Comparison of ENCODE assay signal across 9 mouse cellular contexts in genomic region chr6:86547880-86548367, GRCm38 (mm10). TPM values are rescaled to one million over a fixed set of nuclear protein-coding genes. Genes with fewer than 3 reads are reported as not detected.
DNase-seq lines count a peak whose midpoint lies in the region; ATAC-seq and TF ChIP-seq lines count a peak whose summit lies in the region.
"Had no signal": no experiment of that assay in that cellular context is flagged by ENCODE, and none has a peak within 500 bp of the region (broad histone marks: within the 10 kb centered on the region; RNA-seq: fewer than 3 reads in every experiment).

No protein-coding gene starts in this region.

- peaks cover 68% of the 10 kb centered on the region for H3K36me3 ChIP-seq in limb, embryonic 14.5 days (ENCODE audit: control insufficient read depth, insufficient read depth, low read length)
- H3K36me3 ChIP-seq in limb, embryonic 10.5 days = peaks cover 93% of the 10 kb centered on the region
- H3K36me3 ChIP-seq in liver, embryonic 15.5 days (replicated peaks) = peaks cover 44% of the 10 kb centered on the region

- ATAC-seq in limb, embryonic 14.5 days (ENCODE audit: low FRiP score, low read depth) = no peak
- ATAC-seq in liver, embryonic 15.5 days (ENCODE audit: insufficient read depth) = peak; percentile 97

- H3K9me3 ChIP-seq in limb, embryonic 14.5 days (ENCODE audit: control insufficient read depth, low read length) = no peaks in the 10 kb centered on the region
- H3K9me3 ChIP-seq in limb, embryonic 10.5 days (replicated peaks) = no peaks in the 10 kb centered on the region
- no peaks in the 10 kb centered on the region for H3K9me3 ChIP-seq in liver, embryonic 15.5 days (replicated peaks)
- H3K9me3 ChIP-seq: embryonic facial prominence, embryonic 15.5 days had no signal

- H3K27me3 ChIP-seq in limb, embryonic 14.5 days (ENCODE audit: control insufficient read depth, insufficient read depth, low read length) = no peaks in the 10 kb centered on the region
- H3K27me3 ChIP-seq in limb, embryonic 10.5 days (ENCODE audit: low read depth, poor library complexity, severe bottlenecking) = no peaks in the 10 kb centered on the region
- no peaks in the 10 kb centered on the region for H3K27me3 ChIP-seq in liver, embryonic 15.5 days
- H3K27me3 ChIP-seq: embryonic facial prominence, embryonic 15.5 days had no signal

- 76% methylated on average over 8 of the region's 8 CpGs for WGBS in limb, embryonic 14.5 days
- 84% methylated on average over 8 of the region's 8 CpGs for WGBS in limb, embryonic 10.5 days
- WGBS in liver, embryonic 15.5 days (ENCODE audit: insufficient replicate concordance) = 38% methylated on average over 8 of the region's 8 CpGs

- no peaks in the 10 kb centered on the region for H3K4me1 ChIP-seq in limb, embryonic 14.5 days (ENCODE audit: control insufficient read depth, insufficient read depth, low read length)
- H3K4me1 ChIP-seq in limb, embryonic 10.5 days = no peaks in the 10 kb centered on the region
- peaks cover 26% of the 10 kb centered on the region for H3K4me1 ChIP-seq in liver, embryonic 15.5 days (replicated peaks)
- H3K4me1 ChIP-seq: embryonic facial prominence, embryonic 15.5 days had no signal

- no peak overlapping the region for H3K9ac ChIP-seq in limb, embryonic 14.5 days (ENCODE audit: low read depth, low read length, severe bottlenecking)
- H3K9ac ChIP-seq in liver, embryonic 15.5 days = peak overlapping the region; percentile 51
- H3K9ac ChIP-seq: embryonic facial prominence, embryonic 15.5 days had no signal

- H3K4me2 ChIP-seq in limb, embryonic 14.5 days (replicated peaks; ENCODE audit: low read depth, low read length, severe bottlenecking) = no peak overlapping the region
- H3K4me2 ChIP-seq in liver, embryonic 15.5 days = peak overlapping the region; percentile 60
- H3K4me2 ChIP-seq: embryonic facial prominence, embryonic 15.5 days had no signal

- no peak for TF ChIP-seq POLR2A in limb, embryonic 14.5 days (IDR thresholded peaks at IDR 0.05; ENCODE audit: borderline replicate concordance, extremely low read depth, insufficient read depth, insufficient read length)

- H3K4me3 ChIP-seq in limb, embryonic 14.5 days (replicated peaks; ENCODE audit: low read length) = no peak overlapping the region
- H3K4me3 ChIP-seq in limb, embryonic 10.5 days = no peak overlapping the region
- peak overlapping the region; percentile 49 for H3K4me3 ChIP-seq in liver, embryonic 15.5 days (replicated peaks)
- H3K4me3 ChIP-seq: embryonic facial prominence, embryonic 15.5 days had no signal

- no peak for DNase-seq in limb, embryonic 14.5 days (ENCODE audit: low spot score)
- DNase-seq in limb, embryonic 10.5 days (ENCODE audit: low spot score) = no peak
- peak; percentile 92 for DNase-seq in induced T-regulatory cell, adult 2 months (ENCODE audit: low read depth)
- peak; percentile 49 to 72 for DNase-seq in spleen, postnatal 4 days (ENCODE audit: low spot score in 2 of 2)
- no peak for DNase-seq in layer of hippocampus, postnatal 25 days (ENCODE audit: extremely low spot score in 1 of 2, low spot score in 1 of 2)
- no peak for DNase-seq in layer of hippocampus, adult 8-10 months (ENCODE audit: low spot score in 2 of 2)
- no peak for DNase-seq in layer of hippocampus, adult 9-10 months (ENCODE audit: low spot score)

- peak overlapping the region; percentile 28 for H3K27ac ChIP-seq in limb, embryonic 14.5 days (replicated peaks; ENCODE audit: low read depth, low read length)
- no peak overlapping the region for H3K27ac ChIP-seq in limb, embryonic 10.5 days
- H3K27ac ChIP-seq in liver, embryonic 15.5 days (replicated peaks) = peak overlapping the region; percentile 93
- H3K27ac ChIP-seq: embryonic facial prominence, embryonic 15.5 days had no signal

RNA-seq across cellular contexts. Expression of gene Pcbp1, which starts 21.8 kb away (rescaled TPM):
- polyA plus RNA-seq in limb, embryonic 14.5 days (2012; rRNA removed) = 333 and 395 TPM in 2 replicates
- 445 and 455 TPM in 2 replicates for polyA plus RNA-seq in limb, embryonic 14.5 days (2014; fragmentation: Nextera tagmentation; extraction: Ambion mirVana)
- polyA plus RNA-seq in limb, embryonic 10.5 days (2016; fragmentation: Nextera tagmentation; extraction: Ambion mirVana) = 562 and 618 TPM in 2 replicates
- 253 and 255 TPM in 2 replicates for polyA plus RNA-seq in liver, embryonic 15.5 days (2015; fragmentation: Nextera tagmentation; extraction: Ambion mirVana)
- total RNA-seq in layer of hippocampus, postnatal 25 days (2021) = 100 to 1,000 TPM; 187 to 192 TPM
- total RNA-seq in layer of hippocampus, adult 8-10 months (2022) = 100 to 1,000 TPM; 172 to 184 (median 178) TPM

Comparison
In these comparisons a context has a peak if more than half of its experiments do, and no peak if none do; other contexts are left out.
1. DNase-seq: peak in induced T-regulatory cell, adult 2 months (single experiment) and spleen, postnatal 4 days (2 of 2); none in limb, embryonic 14.5 days (single experiment), limb, embryonic 10.5 days (single experiment), layer of hippocampus, postnatal 25 days (0 of 2), layer of hippocampus, adult 8-10 months (0 of 2) and layer of hippocampus, adult 9-10 months (single experiment).